Mouse (Mus musculus) neural tube, embryonic 14.5 days (tissue): ENCODE data around the gene Piwil4. TPM values are rescaled to one million over a fixed set of nuclear protein-coding genes. Genes with fewer than 3 reads are reported as not detected.

Experiments
- ATAC-seq: fragments of 200-750 bp; cut with Nextera tagmentation; 2 replicates; pipeline ENCODE4 v1.8.0; 2017; ENCODE audit warnings: low read depth, mild to moderate bottlenecking, moderate TSS enrichment, moderate library complexity
- H3K27ac ChIP-seq: fragments of 300-500 bp; sonication (generic); 2 replicates; pipeline ENCODE4 v1.5.1; 2014; ENCODE audit warnings: low read depth, mild to moderate bottlenecking, control low read depth, low read length, moderate library complexity, mixed read lengths
- H3K27me3 ChIP-seq: fragments of 300-500 bp; sonication (generic); 2 replicates; pipeline ENCODE4 v1.6.1; 2014; ENCODE audit warnings: low read length; ENCODE audit not compliant: control insufficient read depth, insufficient read depth
- H3K36me3 ChIP-seq: fragments of 300-500 bp; sonication (generic); 2 replicates; pipeline ENCODE4 v1.6.1; 2014; ENCODE audit warnings: low read length, mixed read lengths; ENCODE audit not compliant: control insufficient read depth, insufficient read depth
- H3K4me1 ChIP-seq: fragments of 300-500 bp; sonication (generic); 2 replicates; pipeline ENCODE4 v1.6.1; 2014; ENCODE audit warnings: low read length; ENCODE audit not compliant: control insufficient read depth, insufficient read depth
- H3K4me2 ChIP-seq: fragments of 300-500 bp; sonication (generic); 2 replicates; pipeline ENCODE4 v1.6.1; 2014; ENCODE audit warnings: mild to moderate bottlenecking, low read depth, low read length, control low read depth
- H3K4me3 ChIP-seq: fragments of 300-500 bp; sonication (generic); 2 replicates; pipeline ENCODE4 v1.5.1; 2014; ENCODE audit warnings: low read depth, low read length, control low read depth, mixed read lengths
- H3K9ac ChIP-seq: fragments of 300-500 bp; sonication (generic); replicated peaks from 2 replicates; pipeline ENCODE4 v1.6.1; 2014; ENCODE audit warnings: low read depth, mild to moderate bottlenecking, control low read depth, low read length, mixed read lengths
- H3K9me3 ChIP-seq: fragments of 300-500 bp; sonication (generic); 2 replicates; pipeline ENCODE4 v1.6.1; 2016; ENCODE audit warnings: low read length; ENCODE audit not compliant: control insufficient read depth
- WGBS: fragments of 180-500 bp; shearing (Covaris S2); extraction: QIAGEN DNeasy Blood & Tissue Kit; methylation state at CpG from one replicate; pipeline ENCODE4 v1.1.7; 2014; 5-methylcytosine and 5-hydroxymethylcytosine counted together
- polyA plus RNA-seq: library from polyadenylated mRNA; unstranded; fragments of >200 nt; fragmentation: Nextera tagmentation; extraction: Ambion mirVana; gene quantifications from 2 replicates; pipeline ENCODE4 v1.2.1, GENCODE M21; 2014

Piwil4 gene
- polyA plus RNA-seq, 1 experiment from 2014 or later, result 0.31 TPM

GRCm38 (mm10) chr9:14764765-14765164, 24.2 kb upstream of the Piwil4 start:
- no peaks in the 10 kb centered on the region for H3K4me1 ChIP-seq
- H3K27ac ChIP-seq, result no peak overlapping the region
- no peak overlapping the region for H3K4me3 ChIP-seq
- H3K36me3 ChIP-seq, result no peaks in the 10 kb centered on the region
- WGBS, result 36% methylated on average over 7 of the region's 7 CpGs
- H3K4me2 ChIP-seq, result no peak overlapping the region
- no peak overlapping the region for H3K9ac ChIP-seq
- H3K27me3 ChIP-seq, result no peaks in the 10 kb centered on the region
- ATAC-seq, result peak; percentile 62
- no peaks in the 10 kb centered on the region for H3K9me3 ChIP-seq

DNA sequence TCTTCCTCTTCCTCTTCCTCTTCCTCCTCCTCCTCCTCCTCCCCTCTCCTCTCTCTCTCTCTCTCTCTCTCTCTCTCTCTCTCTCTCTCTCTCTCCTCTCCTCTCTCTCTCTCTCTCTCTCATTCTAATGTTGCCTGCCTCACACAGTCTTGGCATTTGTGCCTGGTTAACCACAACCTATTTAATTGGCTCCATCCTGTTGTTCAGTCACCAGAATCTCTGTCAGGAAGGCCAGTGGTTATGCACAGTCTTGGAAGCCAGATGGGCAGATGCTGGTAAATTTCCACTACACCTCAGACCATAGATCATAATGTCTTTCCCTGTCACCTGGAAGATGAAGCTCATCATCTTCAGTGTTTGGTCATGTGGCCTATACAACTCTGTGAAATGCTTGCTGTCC, 18.7 kb upstream of the Piwil4 start:
- H3K4me1 ChIP-seq, result no peaks in the 10 kb centered on the region
- ATAC-seq, result no peak
- H3K36me3 ChIP-seq, result no peaks in the 10 kb centered on the region
- no peak overlapping the region for H3K4me2 ChIP-seq
- no peak overlapping the region for H3K27ac ChIP-seq
- no peaks in the 10 kb centered on the region for H3K27me3 ChIP-seq
- no peak overlapping the region for H3K4me3 ChIP-seq
- no peaks in the 10 kb centered on the region for H3K9me3 ChIP-seq
- no peak overlapping the region for H3K9ac ChIP-seq

DNA sequence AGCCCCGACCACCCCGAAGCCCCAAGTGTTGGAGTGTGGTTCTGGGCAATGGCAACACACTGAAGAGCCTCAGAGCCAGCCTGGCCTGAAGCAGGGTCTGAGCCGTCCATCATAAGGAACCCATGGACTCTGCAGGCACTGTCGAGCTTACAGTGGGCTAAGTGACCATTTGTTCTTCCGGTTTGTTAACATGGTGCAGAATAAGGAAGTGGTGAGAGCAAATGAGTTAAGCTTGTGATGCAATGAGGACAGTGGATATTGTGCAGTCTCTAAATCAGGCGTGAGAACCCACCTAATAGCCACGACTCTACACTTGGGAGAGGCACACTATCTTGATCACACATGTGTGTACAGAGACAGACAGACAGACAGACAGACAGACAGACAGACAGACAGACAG, 18.1 kb upstream of the Piwil4 start:
- Histone ChIP-seq H3K27ac (no peak overlapping the region), H3K36me3 (no peaks in the 10 kb centered on the region), H3K27me3 (no peaks in the 10 kb centered on the region), H3K9ac (no peak overlapping the region), H3K4me2 (no peak overlapping the region), H3K4me3 (no peak overlapping the region), H3K4me1 (no peaks in the 10 kb centered on the region), H3K9me3 (no peaks in the 10 kb centered on the region)
- 76% methylated on average over 7 of the region's 7 CpGs for WGBS
- ATAC-seq, result no peak

GRCm38 (mm10) chr9:14754469-14754868, 13.9 kb upstream of the Piwil4 start:
- Histone ChIP-seq H3K4me3 (no peak overlapping the region), H3K36me3 (no peaks in the 10 kb centered on the region), H3K4me2 (no peak overlapping the region), H3K27me3 (no peaks in the 10 kb centered on the region), H3K9ac (no peak overlapping the region), H3K27ac (no peak overlapping the region), H3K9me3 (no peaks in the 10 kb centered on the region), H3K4me1 (0 out of 2 replicates have a peak, but pooled peaks cover 6% of the 10 kb centered on the region)
- no peak for ATAC-seq
- 90% methylated on average over 3 of the region's 3 CpGs for WGBS

- H3K4me1 ChIP-seq, result 0 out of 2 replicates have a peak, but pooled peaks cover 6% of the 10 kb centered on the region
- H3K27me3 ChIP-seq, result no peaks in the 10 kb centered on the region
- no peak overlapping the region for H3K4me2 ChIP-seq
- no peaks in the 10 kb centered on the region for H3K9me3 ChIP-seq
- H3K36me3 ChIP-seq, result no peaks in the 10 kb centered on the region
- no peak overlapping the region for H3K27ac ChIP-seq
- no peak for ATAC-seq
- no peak overlapping the region for H3K9ac ChIP-seq
- no peak overlapping the region for H3K4me3 ChIP-seq
These were observed 13.4 kb upstream of the Piwil4 start for GRCm38 (mm10) chr9:14753947-14754346.

DNA sequence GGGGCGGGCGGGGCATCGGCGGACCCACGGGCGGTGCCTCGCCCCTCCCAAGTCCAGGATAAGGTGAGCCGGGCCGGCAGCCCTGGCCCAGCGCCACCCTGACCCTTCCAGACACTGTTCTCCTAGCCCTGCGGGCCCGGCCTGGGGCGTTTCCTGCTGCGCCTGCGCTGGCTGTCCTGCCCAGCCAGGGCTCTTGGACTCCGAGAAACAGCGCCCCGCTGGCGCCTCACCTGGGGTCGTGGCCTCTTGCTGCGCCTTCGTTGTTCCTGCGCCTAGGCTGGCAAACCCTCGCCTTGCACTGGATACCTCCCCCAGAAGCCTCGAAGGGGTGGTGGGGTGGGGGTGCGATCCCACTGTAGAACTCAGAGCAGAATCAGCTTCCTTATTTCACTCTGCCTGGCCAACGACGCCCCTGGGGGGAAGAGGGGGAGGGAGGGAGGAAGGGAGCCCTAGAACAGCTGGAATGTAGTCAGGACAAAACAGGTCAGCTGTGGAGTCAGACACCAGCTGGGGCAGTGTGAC, 11.5 kb upstream of the Piwil4 start, which contains the start of gene Fut4:
Fut4 (minus strand) TSS at position 393 of the 522 bp plus-strand sequence.
- no peaks in the 10 kb centered on the region for H3K36me3 ChIP-seq
- peak within 1 kb of the TSS; percentile 46 for H3K4me3 ChIP-seq
- ATAC-seq, result peak; percentile 85
- 1% methylated on average over 28 of the region's 28 CpGs for WGBS
- 0 out of 2 replicates have a peak, but pooled peaks cover 6% of the 10 kb centered on the region for H3K4me1 ChIP-seq
- no peaks in the 10 kb centered on the region for H3K9me3 ChIP-seq
- peak within 1 kb of the TSS; percentile 66 for H3K9ac ChIP-seq
- no peak within 1 kb of the TSS for H3K27ac ChIP-seq
- H3K27me3 ChIP-seq, result no peaks in the 10 kb centered on the region
- H3K4me2 ChIP-seq, result peak within 1 kb of the TSS; percentile 91

DNA sequence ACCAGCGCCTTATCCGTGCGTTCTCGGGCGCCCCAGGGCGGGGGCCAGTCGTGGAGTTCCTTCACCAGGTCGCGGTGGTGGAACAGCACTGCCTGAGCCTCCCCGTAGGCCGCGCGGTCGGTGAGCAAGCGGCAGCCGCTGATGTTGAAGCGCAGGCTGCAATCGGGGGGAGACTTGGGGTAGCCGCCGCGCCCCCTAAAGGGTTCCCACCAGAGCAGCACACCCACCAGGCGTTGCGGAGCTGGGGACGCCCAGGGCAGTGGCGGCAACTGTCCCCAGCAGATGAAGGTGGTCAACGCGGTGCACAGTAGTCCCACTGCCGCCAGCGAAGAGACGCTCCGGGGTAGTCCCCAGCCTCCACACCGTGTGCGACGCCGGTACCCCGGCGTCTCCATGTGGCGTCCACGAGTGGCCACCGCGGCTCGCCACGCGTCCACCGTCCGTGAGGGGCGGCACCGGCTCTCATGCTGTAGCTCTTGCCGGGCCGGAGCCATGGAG, 11.0 kb upstream of the Piwil4 start:
- peak overlapping the region; percentile 46 for H3K4me3 ChIP-seq
- under 1% methylated on average over 50 of the region's 50 CpGs for WGBS
- ATAC-seq, result peak; percentile 87
- H3K9ac ChIP-seq, result peak overlapping the region; percentile 66
- peak overlapping the region; percentile 91 for H3K4me2 ChIP-seq
- no peaks in the 10 kb centered on the region for H3K9me3 ChIP-seq
- H3K27me3 ChIP-seq, result no peaks in the 10 kb centered on the region
- H3K36me3 ChIP-seq, result no peaks in the 10 kb centered on the region
- 0 out of 2 replicates have a peak, but pooled peaks cover 6% of the 10 kb centered on the region for H3K4me1 ChIP-seq
- no peak overlapping the region for H3K27ac ChIP-seq

- no peaks in the 10 kb centered on the region for H3K9me3 ChIP-seq
- H3K9ac ChIP-seq, result peak overlapping the region; percentile 66
- peak; percentile 6 for ATAC-seq
- 0 out of 2 replicates have a peak, but pooled peaks cover 6% of the 10 kb centered on the region for H3K4me1 ChIP-seq
- no peaks in the 10 kb centered on the region for H3K27me3 ChIP-seq
- no peaks in the 10 kb centered on the region for H3K36me3 ChIP-seq
- peak overlapping the region; percentile 46 for H3K4me3 ChIP-seq
- no peak overlapping the region for H3K27ac ChIP-seq
- 56% methylated on average over 42 of the region's 42 CpGs for WGBS
- H3K4me2 ChIP-seq, result peak overlapping the region; percentile 91
These were observed 10.5 kb upstream of the Piwil4 start for GRCm38 (mm10) chr9:14750901-14751502.

GRCm38 (mm10) chr9:14739498-14740150, 909 bp downstream of the Piwil4 start:
- H3K9me3 ChIP-seq, result no peaks in the 10 kb centered on the region
- H3K27me3 ChIP-seq, result no peaks in the 10 kb centered on the region
- H3K4me2 ChIP-seq, result no peak overlapping the region
- H3K27ac ChIP-seq, result no peak overlapping the region
- no peak overlapping the region for H3K4me3 ChIP-seq
- no peaks in the 10 kb centered on the region for H3K36me3 ChIP-seq
- ATAC-seq, result no peak
- H3K9ac ChIP-seq, result no peak overlapping the region
- 80% methylated on average over 4 of the region's 4 CpGs for WGBS
- H3K4me1 ChIP-seq, result no peaks in the 10 kb centered on the region
